Mouse (Mus musculus): ENCODE measurements around the gene 0610037L13Rik. TPM values are rescaled to one million over a fixed set of nuclear protein-coding genes. Genes with fewer than 3 reads are reported as not detected.

Gene 0610037L13Rik
- polyA plus RNA-seq (2012; ENCODE audit: insufficient read depth, insufficient read length, low replicate concordance, missing spikeins) = not detected in 2 replicates

DNA sequence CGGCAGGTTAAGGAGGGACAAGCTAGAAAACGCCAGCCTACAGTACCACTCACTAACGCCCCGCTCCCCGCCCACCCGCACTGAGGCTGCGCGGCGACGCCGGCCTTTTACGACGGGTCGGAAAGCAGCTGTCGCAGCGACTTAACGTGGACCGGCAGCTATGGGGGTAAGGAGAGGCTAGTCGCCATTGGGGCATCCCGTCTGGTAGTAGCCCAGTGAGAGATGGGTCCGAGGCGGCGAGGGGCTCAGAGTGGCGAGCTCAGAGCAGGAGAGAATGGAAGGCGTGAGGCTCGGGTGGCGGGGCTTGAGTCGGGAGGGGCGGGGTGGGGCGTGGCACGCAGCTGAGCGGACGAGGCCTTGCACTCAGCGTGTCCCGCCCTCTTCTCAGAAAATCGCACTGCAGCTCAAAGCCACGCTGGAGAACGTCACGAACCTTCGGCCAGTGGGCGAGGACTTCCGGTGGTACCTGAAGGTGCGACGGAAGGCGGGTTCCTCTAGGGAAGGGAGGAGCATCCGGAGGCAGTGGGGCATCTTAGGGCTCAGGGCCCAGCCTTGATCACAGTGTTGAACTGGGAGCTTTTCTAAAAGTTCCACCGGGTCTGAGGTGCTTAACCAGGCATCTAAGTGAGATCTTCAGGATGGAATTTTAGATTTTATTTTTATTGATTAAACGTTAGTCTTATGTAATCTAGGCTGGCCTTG lies at the start of gene 0610037L13Rik:
0610037L13Rik (plus strand) TSS at position 83 of the 702 bp plus-strand sequence.
- under 1% methylated on average over 48 of the region's 48 CpGs for WGBS
- TF ChIP-seq POLR2A (IDR thresholded peaks at IDR 0.05; ENCODE audit: insufficient read depth, low read depth, low read length) = 0 out of 2 replicates have a peak, but pooled peaks have one; percentile 49
- TF ChIP-seq CTCF (IDR thresholded peaks at IDR 0.05; ENCODE audit: insufficient read depth, low read depth, low read length) = no peak
- H3K27ac ChIP-seq (ENCODE audit: insufficient read depth, low read depth, low read length) = peak within 1 kb of the TSS; percentile 24; the same call in 1 of the 2 replicates
- H3K4me1 ChIP-seq (ENCODE audit: control insufficient read depth, insufficient read depth, low read length) = no peaks in the 10 kb centered on the region
- H3K4me3 ChIP-seq (ENCODE audit: insufficient read depth, low read depth, low read length) = peak within 1 kb of the TSS; percentile 69

GRCm38 (mm10) chr4:107843687-107844086 lies 45.9 kb upstream of the 0610037L13Rik start:
- H3K4me3 ChIP-seq (ENCODE audit: insufficient read depth, low read depth, low read length) = no peak overlapping the region
- TF ChIP-seq CTCF (IDR thresholded peaks at IDR 0.05; ENCODE audit: insufficient read depth, low read depth, low read length) (no peak), POLR2A (IDR thresholded peaks at IDR 0.05; ENCODE audit: insufficient read depth, low read depth, low read length) (no peak)
- H3K27ac ChIP-seq (ENCODE audit: insufficient read depth, low read depth, low read length) = no peak overlapping the region
- peaks cover 31% of the 10 kb centered on the region for H3K4me1 ChIP-seq (ENCODE audit: control insufficient read depth, insufficient read depth, low read length)
- WGBS = 80% methylated on average over 8 of the region's 8 CpGs

- peaks cover 28% of the 10 kb centered on the region for H3K4me1 ChIP-seq (ENCODE audit: control insufficient read depth, insufficient read depth, low read length)
- TF ChIP-seq POLR2A (IDR thresholded peaks at IDR 0.05; ENCODE audit: insufficient read depth, low read depth, low read length) = no peak
- peak; percentile 79 for TF ChIP-seq CTCF (IDR thresholded peaks at IDR 0.05; ENCODE audit: insufficient read depth, low read depth, low read length)
- no peak overlapping the region for H3K4me3 ChIP-seq (ENCODE audit: insufficient read depth, low read depth, low read length)
- WGBS = 3% methylated on average over 10 of the region's 10 CpGs
- no peak overlapping the region for H3K27ac ChIP-seq (ENCODE audit: insufficient read depth, low read depth, low read length)
These were observed 44.6 kb upstream of the 0610037L13Rik start for GRCm38 (mm10) chr4:107844971-107845370.

GRCm38 (mm10) chr4:107846795-107847194 lies 42.8 kb upstream of the 0610037L13Rik start:
- Histone ChIP-seq H3K27ac (ENCODE audit: insufficient read depth, low read depth, low read length) (no peak overlapping the region), H3K4me3 (ENCODE audit: insufficient read depth, low read depth, low read length) (no peak overlapping the region), H3K4me1 (ENCODE audit: control insufficient read depth, insufficient read depth, low read length) (peaks cover 26% of the 10 kb centered on the region)
- TF ChIP-seq POLR2A (IDR thresholded peaks at IDR 0.05; ENCODE audit: insufficient read depth, low read depth, low read length) = no peak
- no peak for TF ChIP-seq CTCF (IDR thresholded peaks at IDR 0.05; ENCODE audit: insufficient read depth, low read depth, low read length)
- 49% methylated on average over 7 of the region's 7 CpGs for WGBS

DNA sequence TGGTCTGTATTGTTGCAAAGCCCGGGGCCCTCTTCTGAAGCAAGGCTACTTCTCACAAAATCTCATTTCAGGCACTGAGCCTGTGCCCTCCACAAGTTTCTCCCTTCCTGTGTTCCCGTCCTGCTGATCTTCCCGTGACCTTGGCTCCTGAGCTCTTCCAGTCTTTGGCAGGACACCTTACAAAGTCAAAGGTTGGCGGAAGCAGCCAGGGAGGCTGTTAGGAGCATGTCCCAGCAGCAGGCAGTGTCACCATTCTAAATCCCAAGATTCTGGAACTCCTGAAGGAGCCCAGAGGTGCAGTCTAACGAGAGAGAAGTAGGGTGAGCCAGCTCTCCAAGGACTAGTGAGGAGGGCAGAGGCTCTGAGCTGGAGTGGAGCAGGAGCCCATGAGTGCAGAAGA lies 41.1 kb upstream of the 0610037L13Rik start:
- TF ChIP-seq POLR2A (IDR thresholded peaks at IDR 0.05; ENCODE audit: insufficient read depth, low read depth, low read length) (no peak), CTCF (IDR thresholded peaks at IDR 0.05; ENCODE audit: insufficient read depth, low read depth, low read length) (no peak)
- H3K27ac ChIP-seq (ENCODE audit: insufficient read depth, low read depth, low read length) = no peak overlapping the region
- no peak overlapping the region for H3K4me3 ChIP-seq (ENCODE audit: insufficient read depth, low read depth, low read length)
- 66% methylated on average over 5 of the region's 5 CpGs for WGBS
- H3K4me1 ChIP-seq (ENCODE audit: control insufficient read depth, insufficient read depth, low read length) = peaks cover 16% of the 10 kb centered on the region

GRCm38 (mm10) chr4:107849621-107850020 lies 40.0 kb upstream of the 0610037L13Rik start:
- WGBS = 72% methylated on average over 9 of the region's 9 CpGs

GRCm38 (mm10) chr4:107850091-107850490 lies 39.5 kb upstream of the 0610037L13Rik start:
- TF ChIP-seq CTCF (IDR thresholded peaks at IDR 0.05; ENCODE audit: insufficient read depth, low read depth, low read length) (no peak), POLR2A (IDR thresholded peaks at IDR 0.05; ENCODE audit: insufficient read depth, low read depth, low read length) (no peak)
- Histone ChIP-seq H3K4me1 (ENCODE audit: control insufficient read depth, insufficient read depth, low read length) (peaks cover 15% of the 10 kb centered on the region), H3K4me3 (ENCODE audit: insufficient read depth, low read depth, low read length) (no peak overlapping the region), H3K27ac (ENCODE audit: insufficient read depth, low read depth, low read length) (no peak overlapping the region)
- 87% methylated on average over 8 of the region's 8 CpGs for WGBS

More at GRCm38 (mm10) chr4:107849621-107850020, 40.0 kb upstream of the 0610037L13Rik start:
- H3K4me1 ChIP-seq (ENCODE audit: control insufficient read depth, insufficient read depth, low read length) = peaks cover 16% of the 10 kb centered on the region
- H3K4me3 ChIP-seq (ENCODE audit: insufficient read depth, low read depth, low read length) = no peak overlapping the region
- TF ChIP-seq POLR2A (IDR thresholded peaks at IDR 0.05; ENCODE audit: insufficient read depth, low read depth, low read length) (no peak), CTCF (IDR thresholded peaks at IDR 0.05; ENCODE audit: insufficient read depth, low read depth, low read length) (no peak)
- no peak overlapping the region for H3K27ac ChIP-seq (ENCODE audit: insufficient read depth, low read depth, low read length)

- peaks cover 8% of the 10 kb centered on the region; the same call in 1 of the 2 replicates for H3K4me1 ChIP-seq (ENCODE audit: control insufficient read depth, insufficient read depth, low read length)
- no peak overlapping the region for H3K27ac ChIP-seq (ENCODE audit: insufficient read depth, low read depth, low read length)
- no peak for TF ChIP-seq POLR2A (IDR thresholded peaks at IDR 0.05; ENCODE audit: insufficient read depth, low read depth, low read length)
- TF ChIP-seq CTCF (IDR thresholded peaks at IDR 0.05; ENCODE audit: insufficient read depth, low read depth, low read length) = no peak
- WGBS = 95% methylated on average over 8 of the region's 8 CpGs
- no peak overlapping the region for H3K4me3 ChIP-seq (ENCODE audit: insufficient read depth, low read depth, low read length)
These were observed 36.3 kb upstream of the 0610037L13Rik start for GRCm38 (mm10) chr4:107853333-107853732.

DNA sequence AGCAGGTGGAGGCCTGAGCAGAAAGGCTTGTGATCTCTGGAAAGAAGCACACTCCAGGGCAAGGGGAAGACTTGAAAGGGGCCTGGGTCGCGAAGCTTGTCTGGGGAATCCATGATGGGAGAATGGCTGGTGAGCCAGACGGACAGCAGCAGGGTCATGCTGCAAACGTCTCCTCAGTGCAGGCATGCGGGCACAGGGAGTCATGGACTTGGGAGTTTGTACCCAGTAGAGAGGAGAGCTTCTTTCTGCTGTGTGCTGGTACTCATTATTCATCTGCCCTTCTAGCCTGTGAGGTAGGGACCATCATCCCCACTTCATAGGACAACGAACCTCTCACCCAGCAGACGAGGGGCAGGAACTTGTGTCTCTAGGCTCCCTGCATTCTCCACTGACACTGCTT lies 35.8 kb upstream of the 0610037L13Rik start:
- TF ChIP-seq POLR2A (IDR thresholded peaks at IDR 0.05; ENCODE audit: insufficient read depth, low read depth, low read length) (no peak), CTCF (IDR thresholded peaks at IDR 0.05; ENCODE audit: insufficient read depth, low read depth, low read length) (no peak)
- 90% methylated on average over 7 of the region's 7 CpGs for WGBS
- no peak overlapping the region for H3K27ac ChIP-seq (ENCODE audit: insufficient read depth, low read depth, low read length)
- H3K4me1 ChIP-seq (ENCODE audit: control insufficient read depth, insufficient read depth, low read length) = 0 out of 2 replicates have a peak, but pooled peaks cover 4% of the 10 kb centered on the region
- H3K4me3 ChIP-seq (ENCODE audit: insufficient read depth, low read depth, low read length) = no peak overlapping the region
